Mouse (Mus musculus) activated CD4-positive, CD25-positive, alpha-beta regulatory T cell, adult 4 months (primary cell): ENCODE data around the gene D5Ertd579e. TPM values are rescaled to one million over a fixed set of nuclear protein-coding genes. Genes with fewer than 3 reads are reported as not detected.

Experiments
- ATAC-seq: one replicate; pipeline ENCODE4 v1.8.0; 2017
- polyA plus RNA-seq, 2 experiments: library from polyadenylated mRNA; unstranded; fragments of 100-300 nt; shearing (Covaris generic); gene quantifications; one replicate each; pipeline ENCODE4 v1.2.1; 2017

Gene D5Ertd579e
- polyA plus RNA-seq, 2 experiments from 2014 or later, result 23.3 to 24.1 TPM

- no peak for ATAC-seq
Measured at GRCm38 (mm10) chr5:36602028-36602427, 93.8 kb downstream of the D5Ertd579e start.

- no peak for ATAC-seq
Measured at GRCm38 (mm10) chr5:36601492-36601891, 94.3 kb downstream of the D5Ertd579e start.

GRCm38 (mm10) chr5:36598883-36599282 is 96.9 kb downstream of the D5Ertd579e start:
- ATAC-seq, result no peak

- no peak for ATAC-seq
Measured at GRCm38 (mm10) chr5:36597653-36598052, 98.2 kb downstream of the D5Ertd579e start.

- ATAC-seq, result no peak
Measured at GRCm38 (mm10) chr5:36596225-36596624, 99.6 kb downstream of the D5Ertd579e start.

- no peak for ATAC-seq
Measured at GRCm38 (mm10) chr5:36595115-36595514, 100.7 kb downstream of the D5Ertd579e start.

GRCm38 (mm10) chr5:36594344-36594743 is 101.5 kb downstream of the D5Ertd579e start:
- no peak for ATAC-seq

GRCm38 (mm10) chr5:36593176-36593575 is 102.6 kb downstream of the D5Ertd579e start, which contains the start of gene Tbc1d14:
Gene Tbc1d14 (minus strand): TSS chr5:36593276.
- no peak for ATAC-seq

- ATAC-seq, result no peak
Measured at GRCm38 (mm10) chr5:36590499-36590920, 105.3 kb downstream of the D5Ertd579e start.

GRCm38 (mm10) chr5:36584299-36584698 is 111.5 kb downstream of the D5Ertd579e start:
- no peak for ATAC-seq

GRCm38 (mm10) chr5:36581924-36582642 is 113.7 kb downstream of the D5Ertd579e start:
- peak; percentile 95 for ATAC-seq

GRCm38 (mm10) chr5:36581259-36581923 is 114.4 kb downstream of the D5Ertd579e start:
- no peak for ATAC-seq

GRCm38 (mm10) chr5:36579967-36580366 is 115.9 kb downstream of the D5Ertd579e start:
- no peak for ATAC-seq

- no peak for ATAC-seq
Measured at GRCm38 (mm10) chr5:36578982-36579381, 116.8 kb downstream of the D5Ertd579e start.

- ATAC-seq, result no peak
Measured at GRCm38 (mm10) chr5:36576457-36576856, 119.4 kb downstream of the D5Ertd579e start.

- no peak for ATAC-seq
Measured at GRCm38 (mm10) chr5:36575745-36576144, 120.1 kb downstream of the D5Ertd579e start.

- ATAC-seq, result no peak
Measured at GRCm38 (mm10) chr5:36575227-36575626, 120.6 kb downstream of the D5Ertd579e start.

GRCm38 (mm10) chr5:36574147-36574870 is 121.5 kb downstream of the D5Ertd579e start:
- peak; percentile 93 for ATAC-seq

GRCm38 (mm10) chr5:36573354-36573753 is 122.5 kb downstream of the D5Ertd579e start:
- ATAC-seq, result no peak

GRCm38 (mm10) chr5:36571371-36571770 is 124.5 kb downstream of the D5Ertd579e start:
- ATAC-seq, result no peak

- peak; percentile 53 for ATAC-seq
Measured at GRCm38 (mm10) chr5:36570546-36571245, 125.1 kb downstream of the D5Ertd579e start.

GRCm38 (mm10) chr5:36570098-36570497 is 125.7 kb downstream of the D5Ertd579e start:
- no peak for ATAC-seq

GRCm38 (mm10) chr5:36568118-36568517 is 127.7 kb downstream of the D5Ertd579e start:
- ATAC-seq, result no peak
